Mouse (Mus musculus): ENCODE data around the gene Gpd2. TPM values are rescaled to one million over a fixed set of nuclear protein-coding genes. Genes with fewer than 3 reads are reported as not detected.

The Gpd2 gene
- total RNA-seq, 2 experiments from 2014 or later, result 20.7 to 42.3 TPM

GRCm38 (mm10) chr2:57287986-57288385 lies 50.6 kb downstream of the Gpd2 start:
- no peak for DNase-seq
- intact Hi-C loops (cut with DNase I), result no loop called here

- DNase-seq, result no peak
- intact Hi-C loops (cut with DNase I), result no loop called here
Measured at GRCm38 (mm10) chr2:57293571-57293970, 56.1 kb downstream of the Gpd2 start.

GRCm38 (mm10) chr2:57296069-57296468 lies 58.6 kb downstream of the Gpd2 start:
- DNase-seq, result no peak
- intact Hi-C loops (cut with DNase I), result no loop called here

- peak; percentile 23 to 32 for DNase-seq
Measured at GRCm38 (mm10) chr2:57297226-57297625, 59.8 kb downstream of the Gpd2 start.

GRCm38 (mm10) chr2:57301539-57301938 lies 64.1 kb downstream of the Gpd2 start:
- intact Hi-C loops (cut with DNase I), result no loop called here
- DNase-seq, result peak; percentile 16 to 36

More at GRCm38 (mm10) chr2:57297226-57297625, 59.8 kb downstream of the Gpd2 start:
- intact Hi-C loops (cut with DNase I), result no loop called here

- DNase-seq, result no peak
- intact Hi-C loops (cut with DNase I), result no loop called here
Measured at GRCm38 (mm10) chr2:57304212-57304611, 66.8 kb downstream of the Gpd2 start.

GRCm38 (mm10) chr2:57312268-57312797 lies 74.9 kb downstream of the Gpd2 start:
- intact Hi-C loops (cut with DNase I), result no loop called here

GRCm38 (mm10) chr2:57316055-57316454 lies 78.6 kb downstream of the Gpd2 start:
- intact Hi-C loops (cut with DNase I), result loop anchor here (5.0 kb wide), 1 partner anchor 204 kb away; no protein-coding TSS in a partner anchor
- peak; percentile 36 to 62 for DNase-seq

More at GRCm38 (mm10) chr2:57312268-57312797, 74.9 kb downstream of the Gpd2 start:
- no peak for DNase-seq

GRCm38 (mm10) chr2:57318336-57318735 lies 80.9 kb downstream of the Gpd2 start:
- intact Hi-C loops (cut with DNase I), result loop anchor here (5.0 kb wide), 1 partner anchor 206 kb away; no protein-coding TSS in a partner anchor
- DNase-seq, result no peak

- intact Hi-C loops (cut with DNase I), result no loop called here
- no peak for DNase-seq
Measured at GRCm38 (mm10) chr2:57326091-57326490, 88.7 kb downstream of the Gpd2 start.

- intact Hi-C loops (cut with DNase I), result no loop called here
- no peak for DNase-seq
Measured at GRCm38 (mm10) chr2:57329327-57329726, 91.9 kb downstream of the Gpd2 start.

- DNase-seq, result no peak
- intact Hi-C loops (cut with DNase I), result no loop called here
Measured at GRCm38 (mm10) chr2:57330812-57331211, 93.4 kb downstream of the Gpd2 start.

GRCm38 (mm10) chr2:57331266-57331665 lies 93.8 kb downstream of the Gpd2 start:
- DNase-seq, result no peak
- intact Hi-C loops (cut with DNase I), result no loop called here

GRCm38 (mm10) chr2:57333481-57333880 lies 96.0 kb downstream of the Gpd2 start:
- DNase-seq, result no peak
- intact Hi-C loops (cut with DNase I), result no loop called here

GRCm38 (mm10) chr2:57335397-57335796 lies 98.0 kb downstream of the Gpd2 start:
- intact Hi-C loops (cut with DNase I), result no loop called here
- DNase-seq, result no peak

GRCm38 (mm10) chr2:57338779-57339178 lies 101.3 kb downstream of the Gpd2 start:
- DNase-seq, result no peak
- intact Hi-C loops (cut with DNase I), result no loop called here

- no peak for DNase-seq
- intact Hi-C loops (cut with DNase I), result no loop called here
Measured at GRCm38 (mm10) chr2:57342910-57343309, 105.5 kb downstream of the Gpd2 start.

GRCm38 (mm10) chr2:57350615-57351014 lies 113.2 kb downstream of the Gpd2 start:
- DNase-seq, result peak; percentile 32 to 42

GRCm38 (mm10) chr2:57353722-57354432 lies 116.4 kb downstream of the Gpd2 start:
- DNase-seq, result no peak
- intact Hi-C loops (cut with DNase I), result no loop called here

More at GRCm38 (mm10) chr2:57350615-57351014, 113.2 kb downstream of the Gpd2 start:
- intact Hi-C loops (cut with DNase I), result no loop called here

- no peak for DNase-seq
- intact Hi-C loops (cut with DNase I), result no loop called here
Measured at GRCm38 (mm10) chr2:57354848-57355247, 117.4 kb downstream of the Gpd2 start.

- intact Hi-C loops (cut with DNase I), result no loop called here
- no peak for DNase-seq
Measured at GRCm38 (mm10) chr2:57356222-57356822, 118.9 kb downstream of the Gpd2 start.

- DNase-seq, result no peak
- intact Hi-C loops (cut with DNase I), result no loop called here
Measured at GRCm38 (mm10) chr2:57362503-57362902, 125.1 kb downstream of the Gpd2 start.
